Mouse (Mus musculus): Measurements from ENCODE around the gene Hinfp.

DNA sequence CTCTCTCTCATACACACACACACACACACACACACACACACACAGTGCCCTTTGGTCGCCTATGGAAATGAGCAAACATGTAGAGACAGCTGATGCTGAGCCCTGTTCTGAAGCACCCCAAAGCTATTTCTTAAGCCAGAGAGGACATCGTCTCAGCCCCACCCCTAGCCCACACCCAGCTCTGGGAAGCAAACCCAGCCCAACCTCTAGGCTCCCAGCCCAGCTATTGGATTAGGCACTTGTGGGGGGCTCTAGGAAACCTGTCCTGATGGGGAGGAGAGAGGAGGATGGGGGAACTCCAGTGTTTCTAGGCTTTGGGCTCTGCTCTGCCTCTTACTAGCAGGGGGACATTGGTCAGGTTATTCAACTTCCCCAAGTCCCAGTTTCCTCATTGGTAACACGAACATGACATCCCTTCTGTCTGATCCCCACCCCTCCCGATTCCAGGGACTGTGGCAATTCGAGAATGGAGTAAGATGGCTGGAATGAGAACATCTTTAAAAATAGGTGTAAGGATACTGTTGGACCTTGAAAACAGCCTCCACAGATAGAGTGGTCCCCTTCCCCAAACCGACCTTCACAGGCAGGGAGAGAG, 19.1 kb downstream of the Hinfp start:
- TF ChIP-seq POLR2A (IDR thresholded peaks at IDR 0.05; ENCODE audit: insufficient read depth, low read depth, low read length): no peak
- TF ChIP-seq CTCF (IDR thresholded peaks at IDR 0.05): no peak
- TF ChIP-seq EP300 (IDR thresholded peaks at IDR 0.05; ENCODE audit: insufficient read depth, low read depth, low read length): no peak
